Mouse (Mus musculus): ENCODE measurements at regions not wholly inside any gene's neighbourhood (a gene's known extent, or its start where the extent isn't known, plus 50 kb on each side); places are given as distances from the start of the nearest gene placed in this dataset.

DNA sequence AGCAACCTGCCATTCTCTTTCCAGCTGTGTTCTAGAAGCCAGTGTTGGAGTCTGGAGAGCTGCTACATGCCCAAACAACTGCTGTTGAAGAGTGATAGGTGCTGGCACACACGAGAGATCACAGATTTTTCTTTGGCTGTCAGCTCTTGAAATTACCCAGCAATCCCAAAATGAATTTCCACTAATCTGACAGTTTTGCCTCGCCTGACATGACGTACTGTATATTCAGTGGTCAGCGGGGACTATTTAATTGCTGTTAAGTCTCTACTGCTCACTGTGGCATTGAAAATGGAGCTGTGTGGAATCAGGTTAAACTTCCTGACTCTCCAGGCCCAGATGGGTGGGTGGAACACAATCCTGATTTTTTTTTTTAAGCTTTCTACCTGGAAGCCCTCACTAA, 222.5 kb downstream of the Gm11011 start:
- Histone ChIP-seq H3K4me3 (replicated peaks in 1 of 3; ENCODE audit: low read depth in 2 of 3, low read length in 2 of 3, poor library complexity in 1 of 3) (no peak overlapping the region), H3K36me3 (replicated peaks in 1 of 2; ENCODE audit: control insufficient read depth in 1 of 2, insufficient read depth in 1 of 2, low read length in 1 of 2) (no peaks in the 10 kb centered on the region), H3K4me2 (ENCODE audit: insufficient read depth, low read depth, poor library complexity, severe bottlenecking) (no peak overlapping the region), H3K27me3 (replicated peaks) (no peaks in the 10 kb centered on the region), H3K27ac (ENCODE audit: insufficient read depth, low read depth) (no peak overlapping the region), H3K4me1 (ENCODE audit: control insufficient read depth in 1 of 2, insufficient read depth in 2 of 2) (no peaks in the 10 kb centered on the region), H3K9me3 (replicated peaks; ENCODE audit: low read length) (peaks cover 91% of the 10 kb centered on the region), H3K9ac (ENCODE audit: insufficient read depth, low read depth) (no peak overlapping the region), H3K79me2 (replicated peaks; ENCODE audit: control insufficient read depth, extremely low read depth, insufficient read depth, poor library complexity, severe bottlenecking) (no peaks in the 10 kb centered on the region)
- dilution Hi-C loops (cut with MboI; ENCODE audit: extremely low pct_ligation_motif_present, extremely low pct_unique_long_range_greater_than_20kb, low sequenced_read_pairs) = no loop called here
- in situ Hi-C loops (cut with MboI; ENCODE audit: low pct_ligation_motif_present, low pct_unique_long_range_greater_than_20kb, low sequenced_read_pairs) = no loop called here
- TF ChIP-seq CHD2 (IDR thresholded peaks at IDR 0.05; ENCODE audit: low read length) (no peak), MAFK (IDR thresholded peaks at IDR 0.05; ENCODE audit: insufficient replicate concordance, low read length) (no peak), CTCF (conservative IDR thresholded peaks at IDR 0.05 in 1 of 2, IDR thresholded peaks at IDR 0.05 in 1 of 2; ENCODE audit: low read depth in 2 of 2, low read length in 2 of 2) (no peak), USF1 (IDR thresholded peaks at IDR 0.05; ENCODE audit: low read depth, low read length) (no peak), NRF1 (IDR thresholded peaks at IDR 0.05; ENCODE audit: low read depth, low read length) (no peak), ETS1 (conservative IDR thresholded peaks at IDR 0.05; ENCODE audit: low read depth, low read length) (no peak), USF2 (conservative IDR thresholded peaks at IDR 0.05; ENCODE audit: low read depth, low read length) (no peak), GABPA (IDR thresholded peaks at IDR 0.05; ENCODE audit: insufficient replicate concordance, low read depth, low read length) (no peak), KAT2A (IDR thresholded peaks at IDR 0.05; ENCODE audit: insufficient replicate concordance, low read length) (no peak), NELFE (IDR thresholded peaks at IDR 0.05; ENCODE audit: low read depth, low read length) (no peak), E2F4 (IDR thresholded peaks at IDR 0.05; ENCODE audit: insufficient replicate concordance, low read depth, low read length) (no peak), POLR2AphosphoS2 (IDR thresholded peaks at IDR 0.05; ENCODE audit: low read depth, low read length) (no peak), ZNF384 (IDR thresholded peaks at IDR 0.05; ENCODE audit: low read depth, low read length) (no peak), POLR2A (IDR thresholded peaks at IDR 0.05; ENCODE audit: low read depth, low read length) (no peak), ZKSCAN1 (IDR thresholded peaks at IDR 0.05; ENCODE audit: borderline replicate concordance, low read depth, low read length) (no peak), ELF1 (IDR thresholded peaks at IDR 0.05; ENCODE audit: low read depth, low read length) (no peak), TCF12 (IDR thresholded peaks at IDR 0.05; ENCODE audit: low read depth, low read length) (no peak), CHD1 (IDR thresholded peaks at IDR 0.05; ENCODE audit: low read depth, low read length) (no peak)
- no peak for DNase-seq (ENCODE audit: extremely low read depth)

DNA sequence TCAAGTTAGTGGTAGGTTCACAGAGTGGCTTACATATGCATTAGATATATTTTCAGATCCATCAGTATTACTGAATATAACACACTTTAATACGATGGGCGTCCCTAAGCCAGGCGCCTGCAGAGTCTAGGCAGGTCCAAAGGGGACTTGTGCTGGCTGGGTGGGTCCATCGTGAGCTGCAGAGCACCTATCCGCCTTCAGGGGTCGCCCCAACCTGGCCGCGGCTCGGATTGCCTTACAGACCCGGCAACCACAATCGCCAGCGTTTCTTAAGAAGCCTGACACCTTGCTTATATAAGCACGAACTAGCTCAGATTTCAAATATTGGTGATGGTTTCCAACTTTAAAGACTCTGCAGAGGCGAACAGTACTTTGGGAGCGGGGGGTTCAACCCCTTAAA, 227.3 kb downstream of the Gm11011 start:
- no peak for TF ChIP-seq MXI1 (IDR thresholded peaks at IDR 0.05; ENCODE audit: low read depth, low read length)
- TF ChIP-seq ZC3H11A (IDR thresholded peaks at IDR 0.05; ENCODE audit: low read depth, low read length) = no peak
- no peak for TF ChIP-seq GABPA (IDR thresholded peaks at IDR 0.05; ENCODE audit: insufficient replicate concordance, low read depth, low read length)
- no peak for TF ChIP-seq SIN3A (IDR thresholded peaks at IDR 0.05; ENCODE audit: low read length)
- TF ChIP-seq MYC (IDR thresholded peaks at IDR 0.05; ENCODE audit: low read depth, low read length) = no peak
- TF ChIP-seq IRF4 (IDR thresholded peaks at IDR 0.05; ENCODE audit: low read depth, low read length) = no peak
- TF ChIP-seq UBTF (IDR thresholded peaks at IDR 0.05; ENCODE audit: low read depth, low read length) = no peak
- no peak overlapping the region for H3K27ac ChIP-seq (ENCODE audit: insufficient read depth, low read depth)
- H3K4me2 ChIP-seq (ENCODE audit: insufficient read depth, low read depth, poor library complexity, severe bottlenecking) = no peak overlapping the region
- no peak overlapping the region for H3K9ac ChIP-seq (ENCODE audit: insufficient read depth, low read depth)
- no peaks in the 10 kb centered on the region for H3K4me1 ChIP-seq (ENCODE audit: control insufficient read depth in 1 of 2, insufficient read depth in 2 of 2)
- no peak overlapping the region for H3K4me3 ChIP-seq (replicated peaks in 1 of 3; ENCODE audit: low read depth in 2 of 3, low read length in 2 of 3, poor library complexity in 1 of 3)
- H3K36me3 ChIP-seq (replicated peaks in 1 of 2; ENCODE audit: control insufficient read depth in 1 of 2, insufficient read depth in 1 of 2, low read length in 1 of 2) = no peaks in the 10 kb centered on the region
- DNase-seq (ENCODE audit: extremely low read depth) = no peak
- H3K9me3 ChIP-seq (replicated peaks; ENCODE audit: low read length) = peaks cover 88% of the 10 kb centered on the region
- H3K27me3 ChIP-seq (replicated peaks) = no peaks in the 10 kb centered on the region
- in situ Hi-C loops (cut with MboI; ENCODE audit: low pct_ligation_motif_present, low pct_unique_long_range_greater_than_20kb, low sequenced_read_pairs) (no loop called here), dilution Hi-C loops (cut with MboI; ENCODE audit: extremely low pct_ligation_motif_present, extremely low pct_unique_long_range_greater_than_20kb, low sequenced_read_pairs) (no loop called here)
- H3K79me2 ChIP-seq (replicated peaks; ENCODE audit: control insufficient read depth, extremely low read depth, insufficient read depth, poor library complexity, severe bottlenecking) = no peaks in the 10 kb centered on the region

All from CH12.LX (cell line).